ENCODE assay signal across 7 mouse cellular contexts in genomic region chr3:67375063-67375462, GRCm38 (mm10). TPM values are rescaled to one million over a fixed set of nuclear protein-coding genes. Genes with fewer than 3 reads are reported as not detected.
A peak's percentile ranks its signal among the peaks of the same experiment; 100 is the strongest.
DNase-seq lines count a peak whose midpoint lies in the region; ATAC-seq lines count a peak whose summit lies in the region.

Gm17402 (minus strand) TSS chr3:67375163.

- no peaks in the 10 kb centered on the region for H3K36me3 ChIP-seq in lung, embryonic 16.5 days (ENCODE audit: control insufficient read depth, insufficient read depth, low read length)
- no peaks in the 10 kb centered on the region for H3K36me3 ChIP-seq in forebrain, embryonic 13.5 days (ENCODE audit: poor library complexity, severe bottlenecking)
- no peaks in the 10 kb centered on the region for H3K36me3 ChIP-seq in limb, embryonic 13.5 days
- H3K36me3 ChIP-seq in stomach, embryonic 14.5 days (ENCODE audit: control insufficient read depth, insufficient read depth, low read length), result no peaks in the 10 kb centered on the region

- H3K9me3 ChIP-seq in lung, embryonic 16.5 days (ENCODE audit: control insufficient read depth, low read length), result no peaks in the 10 kb centered on the region
- no peaks in the 10 kb centered on the region for H3K9me3 ChIP-seq in forebrain, embryonic 13.5 days (replicated peaks)
- H3K9me3 ChIP-seq in limb, embryonic 13.5 days, result no peaks in the 10 kb centered on the region
- H3K9me3 ChIP-seq in stomach, embryonic 14.5 days (ENCODE audit: control insufficient read depth, low read depth, low read length), result no peaks in the 10 kb centered on the region

- H3K4me1 ChIP-seq in lung, embryonic 16.5 days (replicated peaks; ENCODE audit: control insufficient read depth, insufficient read depth, low read length), result no peaks in the 10 kb centered on the region
- H3K4me1 ChIP-seq in forebrain, embryonic 13.5 days, result peaks cover 6% of the 10 kb centered on the region; the same call in 1 of the 2 replicates
- peaks cover 4% of the 10 kb centered on the region; the same call in 1 of the 2 replicates for H3K4me1 ChIP-seq in limb, embryonic 13.5 days
- no peaks in the 10 kb centered on the region for H3K4me1 ChIP-seq in stomach, embryonic 14.5 days (ENCODE audit: control insufficient read depth, insufficient read depth, low read length)

- H3K4me3 ChIP-seq in lung, embryonic 16.5 days (ENCODE audit: low read length), result peak within 1 kb of the TSS; percentile 56
- peak within 1 kb of the TSS; percentile 52 for H3K4me3 ChIP-seq in forebrain, embryonic 13.5 days
- peak within 1 kb of the TSS; percentile 53 for H3K4me3 ChIP-seq in limb, embryonic 13.5 days
- H3K4me3 ChIP-seq in stomach, embryonic 14.5 days (ENCODE audit: low read depth, low read length), result peak within 1 kb of the TSS; percentile 43

- peak within 1 kb of the TSS; percentile 74 for H3K4me2 ChIP-seq in lung, embryonic 16.5 days (ENCODE audit: low read depth, low read length)
- H3K4me2 ChIP-seq in forebrain, embryonic 13.5 days, result peak within 1 kb of the TSS; percentile 82
- H3K4me2 ChIP-seq in limb, embryonic 13.5 days (replicated peaks), result peak within 1 kb of the TSS; percentile 84
- peak within 1 kb of the TSS; percentile 74 for H3K4me2 ChIP-seq in stomach, embryonic 14.5 days (replicated peaks; ENCODE audit: low read depth, low read length)

- peaks cover 6% of the 10 kb centered on the region for H3K27me3 ChIP-seq in lung, embryonic 16.5 days (ENCODE audit: control insufficient read depth, insufficient read depth, low read depth, low read length)
- peaks cover 35% of the 10 kb centered on the region for H3K27me3 ChIP-seq in forebrain, embryonic 13.5 days
- H3K27me3 ChIP-seq in limb, embryonic 13.5 days, result peaks cover 29% of the 10 kb centered on the region
- H3K27me3 ChIP-seq in stomach, embryonic 14.5 days (ENCODE audit: control insufficient read depth, insufficient read depth, low read length), result no peaks in the 10 kb centered on the region

- no peak for DNase-seq in lung, postnatal 4 days
- DNase-seq in frontal cortex, postnatal 36 days (ENCODE audit: low spot score in 2 of 2), result no peak
- DNase-seq in embryo, embryonic 10 days (ENCODE audit: low spot score), result no peak

- no peak within 1 kb of the TSS for H3K27ac ChIP-seq in lung, embryonic 16.5 days (ENCODE audit: low read length)
- H3K27ac ChIP-seq in forebrain, embryonic 13.5 days, result no peak within 1 kb of the TSS
- no peak within 1 kb of the TSS for H3K27ac ChIP-seq in limb, embryonic 13.5 days
- H3K27ac ChIP-seq in stomach, embryonic 14.5 days (ENCODE audit: low read length), result no peak within 1 kb of the TSS

- H3K9ac ChIP-seq in lung, embryonic 16.5 days (ENCODE audit: low read length), result peak within 1 kb of the TSS; percentile 53
- peak within 1 kb of the TSS; percentile 68 for H3K9ac ChIP-seq in forebrain, embryonic 13.5 days
- peak within 1 kb of the TSS; percentile 60 for H3K9ac ChIP-seq in limb, embryonic 13.5 days
- 0 out of 2 replicates have a peak within 1 kb of the TSS, but pooled peaks have one; percentile 10 for H3K9ac ChIP-seq in stomach, embryonic 14.5 days (replicated peaks; ENCODE audit: low read depth, low read length)

- no peak for ATAC-seq in lung, embryonic 16.5 days (ENCODE audit: low read depth)
- ATAC-seq in forebrain, embryonic 13.5 days, result no peak
- no peak for ATAC-seq in limb, embryonic 13.5 days (ENCODE audit: low FRiP score, low read depth)
- no peak for ATAC-seq in stomach, embryonic 14.5 days (ENCODE audit: insufficient number of reproducible peaks, insufficient read depth, low FRiP score, low read depth)

- WGBS in lung, embryonic 16.5 days, result 9% methylated on average over 3 of the region's 3 CpGs
- WGBS in forebrain, embryonic 13.5 days, result 59% methylated on average over 3 of the region's 3 CpGs
- 39% methylated on average over 2 of the region's 3 CpGs for WGBS in limb, embryonic 13.5 days
- 40% methylated on average over 3 of the region's 3 CpGs for WGBS in stomach, embryonic 14.5 days

RNA-seq across cellular contexts. Expression of gene Gm17402, which starts in this region (rescaled TPM):
- polyA plus RNA-seq in lung, embryonic 16.5 days (2015; fragmentation: Nextera tagmentation; extraction: Ambion mirVana), result not detected in 2 replicates
- polyA plus RNA-seq in forebrain, embryonic 13.5 days (2015; fragmentation: Nextera tagmentation; extraction: Ambion mirVana), result not detected in 2 replicates
- not detected in 2 replicates for polyA plus RNA-seq in limb, embryonic 13.5 days (2015; fragmentation: Nextera tagmentation; extraction: Ambion mirVana)
- not detected in 2 replicates for polyA plus RNA-seq in stomach, embryonic 14.5 days (2014; fragmentation: Nextera tagmentation; extraction: Ambion mirVana)

Comparison
In these comparisons a context has a peak if more than half of its experiments do, and no peak if none do; other contexts are left out.
1. H3K9ac ChIP-seq: peak in every context shown above with its lines; median percentile 68 in forebrain, embryonic 13.5 days; 60 in limb, embryonic 13.5 days; 53 in lung, embryonic 16.5 days; 10 in stomach, embryonic 14.5 days.